Mouse (Mus musculus) stomach, postnatal 0 days (tissue): Measurements from ENCODE around the gene Esm1.

Source experiments
- CTCF ChIP-seq: IDR thresholded peaks from 2 replicates; pipeline ENCODE4 v1.5.1; 2016; ENCODE audit warnings: antibody characterized with exemption, low read depth, mild to moderate bottlenecking, moderate library complexity
- EP300 ChIP-seq: optimal IDR thresholded peaks from 2 replicates; pipeline ENCODE3; 2016; ENCODE audit warnings: antibody characterized with exemption

DNA sequence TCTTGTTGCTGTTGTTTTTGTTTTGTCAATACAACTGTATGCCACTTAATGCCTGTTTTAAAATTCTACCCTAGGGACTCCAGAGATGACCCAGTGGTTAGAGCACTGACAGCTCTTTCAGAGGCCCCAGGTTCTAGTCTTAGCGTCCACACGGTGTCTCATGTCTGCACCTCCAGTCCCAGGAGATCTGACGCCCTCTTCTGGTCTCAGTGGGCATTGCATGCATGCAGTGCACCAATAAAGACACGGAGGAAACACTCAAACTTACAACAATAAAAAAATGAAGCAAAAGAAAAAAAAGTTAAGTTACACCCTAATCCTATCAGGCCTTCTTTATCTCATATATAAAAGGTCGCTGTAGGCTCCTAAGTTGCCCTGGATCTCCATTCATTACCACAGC lies 47.7 kb downstream of the Esm1 start:
- TF ChIP-seq CTCF: peak; percentile 52
- no peak for TF ChIP-seq EP300
